Mouse (Mus musculus): Measurements from ENCODE around the gene Plaa.
"Not testable (repeated sequence)": the region's sequence is repeated elsewhere in the genome, so short reads cannot be mapped to it uniquely, and the experiment has no call there.

The Plaa gene

GRCm38 (mm10) chr4:94603031-94603629 lies at the start of gene Plaa:
Plaa (minus strand) TSS chr4:94603244.
- peak; percentile 95 for DNase-seq (ENCODE audit: low read depth, low spot score)

- DNase-seq (ENCODE audit: low read depth, low spot score) = not testable (repeated sequence)
Measured at GRCm38 (mm10) chr4:94650426-94651175, 47.6 kb upstream of the Plaa start.

GRCm38 (mm10) chr4:94649920-94650319 lies 46.9 kb upstream of the Plaa start, which contains the start of gene Lrrc19:
Lrrc19 (minus strand) TSS chr4:94650144.
- DNase-seq (ENCODE audit: low read depth, low spot score) = no peak

GRCm38 (mm10) chr4:94643141-94643540 lies 40.1 kb upstream of the Plaa start:
- no peak for DNase-seq (ENCODE audit: low read depth, low spot score)

GRCm38 (mm10) chr4:94620077-94620476 lies 17.0 kb upstream of the Plaa start:
- DNase-seq (ENCODE audit: low read depth, low spot score) = no peak

- DNase-seq (ENCODE audit: low read depth, low spot score) = no peak
Measured at GRCm38 (mm10) chr4:94614627-94615006, 11.6 kb upstream of the Plaa start.

- peak; percentile 98 for DNase-seq (ENCODE audit: low read depth, low spot score)
Measured at GRCm38 (mm10) chr4:94613972-94614626, 11.1 kb upstream of the Plaa start, which contains the start of gene Ift74. Ift74 (plus strand) TSS chr4:94614491.

GRCm38 (mm10) chr4:94610339-94610738 lies 7.3 kb upstream of the Plaa start:
- no peak for DNase-seq (ENCODE audit: low read depth, low spot score)

- DNase-seq (ENCODE audit: low read depth, low spot score) = no peak
Measured at GRCm38 (mm10) chr4:94605591-94605990, 2.5 kb upstream of the Plaa start.

GRCm38 (mm10) chr4:94604452-94605019 lies 1.5 kb upstream of the Plaa start:
- no peak for DNase-seq (ENCODE audit: low read depth, low spot score)

GRCm38 (mm10) chr4:94602496-94603030 lies 481 bp downstream of the Plaa start:
- DNase-seq (ENCODE audit: low read depth, low spot score) = no peak

GRCm38 (mm10) chr4:94601395-94601794 lies 1.6 kb downstream of the Plaa start:
- peak; percentile 40 for DNase-seq (ENCODE audit: low read depth, low spot score)

GRCm38 (mm10) chr4:94592709-94593108 lies 10.3 kb downstream of the Plaa start:
- DNase-seq (ENCODE audit: low read depth, low spot score) = no peak

- DNase-seq (ENCODE audit: low read depth, low spot score) = no peak
Measured at GRCm38 (mm10) chr4:94591765-94592381, 11.2 kb downstream of the Plaa start.

- DNase-seq (ENCODE audit: low read depth, low spot score) = no peak
Measured at GRCm38 (mm10) chr4:94572677-94573076, 30.4 kb downstream of the Plaa start.

- no peak for DNase-seq (ENCODE audit: low read depth, low spot score)
Measured at GRCm38 (mm10) chr4:94564297-94564696, 38.7 kb downstream of the Plaa start.

GRCm38 (mm10) chr4:94561954-94562648 lies 40.9 kb downstream of the Plaa start:
- DNase-seq (ENCODE audit: low read depth, low spot score) = no peak

GRCm38 (mm10) chr4:94560316-94560715 lies 42.7 kb downstream of the Plaa start:
- no peak for DNase-seq (ENCODE audit: low read depth, low spot score)

- no peak for DNase-seq (ENCODE audit: low read depth, low spot score)
Measured at GRCm38 (mm10) chr4:94559266-94559665, 43.8 kb downstream of the Plaa start.

- peak; percentile 13 for DNase-seq (ENCODE audit: low read depth, low spot score)
Measured at GRCm38 (mm10) chr4:94557145-94557544, 45.9 kb downstream of the Plaa start.

Measured in ZHBTc4 (cell line).